Mouse (Mus musculus) thymus, adult 2 months (tissue): ENCODE measurements around the gene Serinc3. TPM values are rescaled to one million over a fixed set of nuclear protein-coding genes. Genes with fewer than 3 reads are reported as not detected.
A peak's percentile ranks its signal among the peaks of the same experiment; 100 is the strongest.

ENCODE experiments used
- DNase-seq: peaks from one replicate; pipeline ENCODE4 v3.0.0; 2021
- H3K27ac ChIP-seq: fragments of 200-500 bp; 2 replicates; pipeline ENCODE4 v1.5.1; 2012; ENCODE audit warnings: low read length, control low read depth; ENCODE audit not compliant: control insufficient read depth, insufficient read depth
- H3K27me3 ChIP-seq: fragments of 200-500 bp; 2 replicates; pipeline ENCODE4 v1.6.1; 2012; ENCODE audit warnings: mild to moderate bottlenecking, low read length, moderate library complexity, mixed read lengths; ENCODE audit not compliant: control insufficient read depth, insufficient read depth
- H3K36me3 ChIP-seq: fragments of 200-500 bp; 2 replicates; pipeline ENCODE4 v1.6.1; 2012; ENCODE audit warnings: mild to moderate bottlenecking, low read length, moderate library complexity; ENCODE audit not compliant: control insufficient read depth, insufficient read depth
- H3K4me1 ChIP-seq: fragments of 200-500 bp; replicated peaks from 2 replicates; pipeline ENCODE4 v1.6.1; 2012; ENCODE audit warnings: low read length; ENCODE audit not compliant: control insufficient read depth, insufficient read depth
- H3K4me3 ChIP-seq: fragments of 200-500 bp; 2 replicates; pipeline ENCODE4 v1.5.1; 2012; ENCODE audit warnings: mild to moderate bottlenecking, low read length, control low read depth, moderate library complexity; ENCODE audit not compliant: control insufficient read depth, insufficient read depth
- CTCF ChIP-seq: fragments of 200-500 bp; IDR thresholded peaks from 2 replicates; pipeline ENCODE4 v1.5.1; 2012; ENCODE audit warnings: mild to moderate bottlenecking, control low read depth, low read length, moderate library complexity, borderline replicate concordance; ENCODE audit not compliant: control insufficient read depth, poor library complexity, insufficient read depth; ENCODE audit errors: extremely low read depth
- POLR2A ChIP-seq: fragments of 200-500 bp; IDR thresholded peaks from 2 replicates; pipeline ENCODE4 v1.6.1; 2012; ENCODE audit warnings: mild to moderate bottlenecking, low read length, control low read depth, moderate library complexity; ENCODE audit not compliant: control insufficient read depth, poor library complexity, insufficient read depth; ENCODE audit errors: extremely low read depth
- WGBS: fragments of 180-500 bp; shearing (Covaris S2); methylation state at CpG from one replicate; pipeline ENCODE4 v1.1.7; 2018; 5-methylcytosine and 5-hydroxymethylcytosine counted together
- polyA plus RNA-seq: library from polyadenylated mRNA; depleted of rRNA; stranded (reverse); fragments of >200 nt; gene quantifications from 2 replicates; pipeline ENCODE4 v1.2.3, GENCODE M21; 2012; rRNA removed

The Serinc3 gene
- 279 and 281 TPM in 2 replicates for polyA plus RNA-seq

DNA sequence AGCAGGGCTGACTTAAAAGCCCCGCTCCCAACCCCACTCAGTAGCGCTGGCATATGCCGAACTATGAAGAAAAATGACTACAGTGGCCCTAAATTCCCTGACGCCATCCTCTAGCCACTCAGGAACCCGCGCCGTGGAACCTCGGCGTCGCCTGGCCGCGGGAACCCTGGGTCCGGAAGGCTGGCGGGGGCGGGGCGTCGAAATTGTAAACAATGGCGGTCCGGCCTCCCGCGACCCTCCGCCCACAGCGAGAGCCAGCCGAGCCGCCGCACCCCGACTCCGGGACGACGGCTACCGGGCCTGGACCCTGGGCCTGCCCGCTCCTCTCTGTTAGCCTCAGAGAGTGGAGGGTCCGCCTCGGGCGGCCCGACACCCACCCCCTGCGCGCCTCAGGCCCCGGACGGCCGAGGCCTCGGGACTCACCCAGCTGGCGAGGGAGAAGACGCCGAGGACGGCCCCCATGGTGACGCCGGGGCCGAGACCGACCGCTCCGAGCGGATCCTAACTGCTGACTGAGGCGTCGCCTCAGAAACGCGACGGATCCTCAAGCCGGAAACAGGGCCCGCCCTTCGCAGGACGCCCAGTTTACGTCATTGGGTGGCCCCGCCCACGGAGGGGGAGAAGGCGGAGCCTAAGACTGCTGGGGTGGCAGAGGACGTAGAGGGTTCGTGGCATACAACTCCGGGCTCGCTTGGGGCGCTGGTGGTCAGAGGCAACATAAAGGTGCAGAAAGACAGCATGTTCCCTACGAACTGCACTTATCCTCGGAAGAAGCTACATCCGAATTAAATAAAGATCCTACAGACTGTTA is at the start of gene Serinc3:
TSS of gene Serinc3 (minus strand) at position 557 of the 811 bp plus-strand sequence.
- TF ChIP-seq POLR2A: peak; percentile 100
- peak; percentile 77; the same call in 1 of the 2 replicates for TF ChIP-seq CTCF

DNA sequence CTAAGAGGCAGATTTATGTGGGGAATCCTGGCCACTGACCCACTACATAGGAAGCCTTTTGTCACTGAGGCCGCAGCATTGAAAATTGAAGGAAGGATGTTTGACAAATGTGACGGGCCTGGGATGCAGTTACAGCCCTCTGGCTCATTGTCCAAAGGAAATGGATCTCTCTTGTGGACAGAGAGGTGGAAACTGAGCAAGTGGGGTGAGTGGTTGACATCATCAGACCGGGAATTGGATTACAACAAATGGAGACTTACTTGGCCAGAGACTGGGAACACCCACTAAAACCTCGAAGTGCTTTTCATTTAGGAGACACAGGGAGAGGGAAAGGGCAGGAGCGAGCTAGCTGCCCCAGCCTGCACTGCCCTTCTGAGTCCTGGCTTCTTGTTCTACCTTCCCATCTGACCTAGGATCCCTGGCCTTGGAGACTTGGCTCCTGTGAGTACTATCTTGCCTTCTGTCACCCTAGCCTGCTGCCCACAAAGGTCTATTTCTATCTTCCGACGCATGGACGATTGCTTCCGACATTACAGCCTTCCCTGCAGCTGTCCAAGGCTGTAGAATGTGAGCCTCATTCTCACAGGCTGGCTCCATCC is 48.9 kb upstream of the Serinc3 start:
- peaks cover 16% of the 10 kb centered on the region for H3K4me1 ChIP-seq
- H3K27ac ChIP-seq: no peak overlapping the region
- H3K27me3 ChIP-seq: no peaks in the 10 kb centered on the region
- no peak for DNase-seq
- no peaks in the 10 kb centered on the region for H3K36me3 ChIP-seq
- no peak overlapping the region for H3K4me3 ChIP-seq
- TF ChIP-seq CTCF (no peak), POLR2A (no peak)
- WGBS: 91% methylated on average over 9 of the region's 9 CpGs

More for the DNA sequence above, at the start of gene Serinc3:
- peak within 1 kb of the TSS; percentile 81 for H3K4me3 ChIP-seq
- peak; percentile 100 for DNase-seq
- under 1% methylated on average over 74 of the region's 74 CpGs for WGBS
- H3K27me3 ChIP-seq: no peaks in the 10 kb centered on the region
- H3K4me1 ChIP-seq: peaks cover 14% of the 10 kb centered on the region
- peak within 1 kb of the TSS; percentile 86 for H3K27ac ChIP-seq
- H3K36me3 ChIP-seq: no peaks in the 10 kb centered on the region; the same call in 1 of the 2 replicates

DNA sequence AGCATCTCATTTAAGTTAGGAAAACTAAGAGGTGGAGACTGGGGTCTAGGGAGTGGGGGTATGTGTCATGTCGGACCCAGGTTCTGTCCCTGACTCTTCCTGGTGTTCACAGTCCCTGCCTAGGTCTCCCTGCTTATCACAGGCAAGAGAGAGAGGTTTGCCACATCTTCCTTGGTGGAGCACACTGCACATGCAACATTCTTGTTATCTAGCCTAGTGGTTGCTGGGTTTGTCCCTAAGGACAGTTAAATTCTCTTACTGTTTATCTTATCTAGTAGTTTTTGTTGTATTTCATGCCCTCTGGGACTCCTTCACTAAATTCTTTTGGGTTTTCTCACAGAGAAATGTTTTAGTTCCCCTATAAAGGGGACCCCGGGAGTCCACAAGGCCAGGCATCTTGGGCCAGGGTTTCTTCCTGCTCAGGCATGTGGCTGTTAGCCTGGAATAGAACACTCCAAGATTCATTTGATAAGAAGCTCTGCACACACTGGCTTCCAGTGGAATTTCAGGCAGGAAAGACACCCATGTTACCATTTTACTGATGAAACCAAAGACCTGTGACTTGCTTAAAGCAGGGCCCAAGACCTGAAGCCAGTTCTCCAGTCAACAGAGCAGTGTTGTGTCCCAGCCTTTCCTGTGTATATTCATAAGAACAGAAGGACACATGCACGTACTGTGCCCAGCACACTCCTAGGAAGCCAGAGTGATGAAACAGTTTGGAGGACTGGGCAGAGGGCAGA is 48.1 kb upstream of the Serinc3 start:
- Histone ChIP-seq H3K36me3 (no peaks in the 10 kb centered on the region), H3K27ac (no peak overlapping the region), H3K27me3 (no peaks in the 10 kb centered on the region), H3K4me3 (no peak overlapping the region), H3K4me1 (peaks cover 8% of the 10 kb centered on the region)
- DNase-seq: no peak
- WGBS: 91% methylated on average over 3 of the region's 3 CpGs
- TF ChIP-seq CTCF (no peak), POLR2A (no peak)

- Histone ChIP-seq H3K4me1 (peaks cover 2% of the 10 kb centered on the region; the same call in 1 of the 2 replicates), H3K27me3 (no peaks in the 10 kb centered on the region), H3K27ac (no peak overlapping the region), H3K36me3 (no peaks in the 10 kb centered on the region), H3K4me3 (no peak overlapping the region)
- TF ChIP-seq CTCF (no peak), POLR2A (no peak)
- WGBS: 96% methylated on average over 6 of the region's 6 CpGs
- no peak for DNase-seq
These were observed 47.1 kb upstream of the Serinc3 start for GRCm38 (mm10) chr2:163691846-163692605.

DNA sequence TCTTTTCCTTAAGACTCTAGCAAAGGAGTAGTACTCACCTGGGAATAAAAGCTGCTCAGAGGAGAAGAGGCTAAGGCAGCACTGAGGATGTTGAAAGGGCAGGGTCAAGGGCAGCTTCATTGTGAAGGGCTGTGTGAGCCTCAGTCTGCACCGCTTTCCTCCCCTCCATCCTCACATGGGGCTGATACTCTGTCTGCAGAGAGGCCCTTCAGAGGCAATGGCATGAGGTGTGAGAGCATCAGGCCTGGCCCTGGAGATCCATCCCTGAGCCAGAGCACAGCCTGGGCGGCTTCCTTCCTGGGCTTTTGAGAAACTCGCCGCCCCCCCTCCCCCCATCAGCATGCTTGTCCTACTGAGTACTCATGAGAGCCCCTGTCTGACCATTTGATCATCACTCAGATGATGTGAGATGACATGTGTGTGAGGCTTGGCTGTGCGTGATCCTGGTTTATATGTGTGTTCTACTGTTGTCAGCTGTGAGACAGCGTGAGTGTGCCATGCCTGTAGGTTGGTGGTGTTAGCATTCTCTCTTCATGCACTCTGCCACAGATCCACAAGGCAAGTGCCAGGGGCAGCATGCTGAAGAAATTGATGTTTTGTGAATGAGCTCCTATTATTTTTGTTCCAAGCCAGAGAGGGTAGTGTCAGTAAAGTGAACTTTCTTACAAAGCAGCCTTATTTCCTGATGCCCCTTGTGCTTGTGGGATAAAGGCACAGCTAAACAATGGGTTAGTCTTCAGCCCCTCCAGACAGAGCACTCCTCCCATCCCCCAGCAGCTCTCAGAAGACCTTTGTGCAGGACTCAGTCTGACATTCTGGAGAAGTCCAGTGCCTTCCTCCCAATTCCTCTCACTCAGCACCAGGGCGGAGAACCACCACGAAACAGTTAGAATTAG is 45.7 kb upstream of the Serinc3 start:
- 93% methylated on average over 8 of the region's 8 CpGs for WGBS
- no peak for DNase-seq

More for the DNA sequence above, 45.7 kb upstream of the Serinc3 start:
- no peak for TF ChIP-seq POLR2A
- no peak for TF ChIP-seq CTCF
- Histone ChIP-seq H3K4me3 (no peak overlapping the region), H3K27me3 (no peaks in the 10 kb centered on the region), H3K4me1 (no peaks in the 10 kb centered on the region), H3K36me3 (no peaks in the 10 kb centered on the region), H3K27ac (no peak overlapping the region)
